Mouse (Mus musculus) gastrocnemius, adult 2 months (tissue): ENCODE data around the gene Fancg. TPM values are rescaled to one million over a fixed set of nuclear protein-coding genes. Genes with fewer than 3 reads are reported as not detected.
A peak's percentile ranks its signal among the peaks of the same experiment; 100 is the strongest.

ENCODE experiments used
- DNase-seq: peaks from one replicate; pipeline ENCODE4 v3.0.0; 2022
- H3K27ac ChIP-seq: fragments of 200-600 bp; 2 replicates; pipeline ENCODE4 v1.8.1; 2022; ENCODE audit warnings: mild to moderate bottlenecking
- H3K4me3 ChIP-seq: fragments of 200-600 bp; 2 replicates; pipeline ENCODE4 v1.8.1; 2022; ENCODE audit warnings: mild to moderate bottlenecking, moderate library complexity
- CTCF ChIP-seq: fragments of 200-600 bp; IDR thresholded peaks from 2 replicates; pipeline ENCODE4 v1.8.1; 2022; ENCODE audit warnings: antibody characterized with exemption, mild to moderate bottlenecking, moderate library complexity
- intact Hi-C: fragments of 180-260 bp; cut with DNase I; formaldehyde crosslinking; loops from one replicate; pipeline ENCODE4 v1.15.1; 2025
- total RNA-seq, 2 experiments: library from RNA; stranded (reverse); gene quantifications; 2 replicates each; pipeline ENCODE4 v1.2.3; 2021

Fancg gene
- total RNA-seq, 2 experiments from 2014 or later, result 0.84 to 1.2 TPM

- intact Hi-C loops, result loop anchor here (10.0 kb wide), 2 partner anchors 361 to 451 kb away; partner anchors contain the start of genes Arhgef39 and Ccdc107
- Histone ChIP-seq H3K4me3 (peak overlapping the region; percentile 87), H3K27ac (peak overlapping the region; percentile 96)
- no peak for TF ChIP-seq CTCF
- DNase-seq, result peak; percentile 58
These were observed 33.5 kb upstream of the Fancg start for GRCm38 (mm10) chr4:43043644-43044357.

GRCm38 (mm10) chr4:43040881-43041547 is 30.7 kb upstream of the Fancg start:
- DNase-seq, result no peak

GRCm38 (mm10) chr4:43040114-43040572 is 29.8 kb upstream of the Fancg start:
- intact Hi-C loops, result loop anchor here (10.0 kb wide), 2 partner anchors 365 to 455 kb away; partner anchors contain the start of genes Arhgef39 and Ccdc107
- TF ChIP-seq CTCF, result no peak

More at GRCm38 (mm10) chr4:43040881-43041547, 30.7 kb upstream of the Fancg start:
- H3K27ac ChIP-seq, result peak overlapping the region; percentile 66
- no peak overlapping the region for H3K4me3 ChIP-seq
- intact Hi-C loops, result loop anchor here (10.0 kb wide), 2 partner anchors 364 to 454 kb away; partner anchors contain the start of genes Arhgef39 and Ccdc107
- no peak for TF ChIP-seq CTCF

GRCm38 (mm10) chr4:43039609-43040008 is 29.3 kb upstream of the Fancg start:
- intact Hi-C loops, result loop anchor here (10.0 kb wide), 3 partner anchors 365 to 515 kb away; partner anchors contain the start of genes Arhgef39 and Ccdc107

More at GRCm38 (mm10) chr4:43040114-43040572, 29.8 kb upstream of the Fancg start:
- DNase-seq, result peak; percentile 98
- peak overlapping the region; percentile 95 for H3K27ac ChIP-seq
- peak overlapping the region; percentile 92 for H3K4me3 ChIP-seq

GRCm38 (mm10) chr4:43038567-43039495 is 28.5 kb upstream of the Fancg start:
- DNase-seq, result peak; percentile 77
- Histone ChIP-seq H3K27ac (peak overlapping the region; percentile 95), H3K4me3 (peak overlapping the region; percentile 92)
- intact Hi-C loops, result loop anchor here (10.0 kb wide), 1 partner anchor 516 kb away; no protein-coding TSS in a partner anchor
- no peak for TF ChIP-seq CTCF

More at GRCm38 (mm10) chr4:43039609-43040008, 29.3 kb upstream of the Fancg start:
- H3K27ac ChIP-seq, result peak overlapping the region; percentile 95
- no peak for DNase-seq
- no peak for TF ChIP-seq CTCF
- peak overlapping the region; percentile 92 for H3K4me3 ChIP-seq

- Histone ChIP-seq H3K4me3 (no peak overlapping the region), H3K27ac (peak overlapping the region; percentile 95)
- intact Hi-C loops, result loop anchor here (10.0 kb wide), 1 partner anchor 517 kb away; no protein-coding TSS in a partner anchor
- no peak for DNase-seq
- no peak for TF ChIP-seq CTCF
These were observed 27.7 kb upstream of the Fancg start for GRCm38 (mm10) chr4:43037860-43038566.

GRCm38 (mm10) chr4:43036356-43036755 is 26.1 kb upstream of the Fancg start:
- TF ChIP-seq CTCF, result no peak
- Histone ChIP-seq H3K27ac (no peak overlapping the region), H3K4me3 (no peak overlapping the region)
- DNase-seq, result no peak
- intact Hi-C loops, result loop anchor here (10.0 kb wide), 1 partner anchor 518 kb away; no protein-coding TSS in a partner anchor

GRCm38 (mm10) chr4:43035851-43036250 is 25.5 kb upstream of the Fancg start:
- H3K4me3 ChIP-seq, result no peak overlapping the region
- intact Hi-C loops, result loop anchor here (10.0 kb wide), 1 partner anchor 519 kb away; no protein-coding TSS in a partner anchor

GRCm38 (mm10) chr4:43033481-43033880 is 23.2 kb upstream of the Fancg start:
- no peak for DNase-seq
- TF ChIP-seq CTCF, result no peak
- intact Hi-C loops, result loop anchor here (10.0 kb wide), 1 partner anchor 521 kb away; no protein-coding TSS in a partner anchor
- H3K4me3 ChIP-seq, result no peak overlapping the region
- H3K27ac ChIP-seq, result no peak overlapping the region

More at GRCm38 (mm10) chr4:43035851-43036250, 25.5 kb upstream of the Fancg start:
- DNase-seq, result no peak
- no peak overlapping the region for H3K27ac ChIP-seq
- TF ChIP-seq CTCF, result no peak

GRCm38 (mm10) chr4:43032501-43032900 is 22.2 kb upstream of the Fancg start:
- Histone ChIP-seq H3K4me3 (no peak overlapping the region), H3K27ac (no peak overlapping the region)
- no peak for DNase-seq
- intact Hi-C loops, result loop anchor here (10.0 kb wide), 1 partner anchor 522 kb away; no protein-coding TSS in a partner anchor
- TF ChIP-seq CTCF, result no peak
